Mouse (Mus musculus) kidney, embryonic 14.5 days (tissue): ENCODE data around the gene Arhgap23. TPM values are rescaled to one million over a fixed set of nuclear protein-coding genes. Genes with fewer than 3 reads are reported as not detected.

ENCODE experiments used
- ATAC-seq: fragments of 200-750 bp; cut with Nextera tagmentation; 2 replicates; pipeline ENCODE4 v1.8.0; 2017; ENCODE audit warnings: moderate number of reproducible peaks, mild to moderate bottlenecking, moderate TSS enrichment, moderate library complexity; ENCODE audit not compliant: low FRiP score, low TSS enrichment
- H3K27ac ChIP-seq: fragments of 300-500 bp; sonication (generic); 2 replicates; pipeline ENCODE4 v1.5.1; 2014; ENCODE audit warnings: low read depth, mild to moderate bottlenecking, low read length, moderate library complexity, mixed read lengths
- H3K27me3 ChIP-seq: fragments of 300-500 bp; sonication (generic); 2 replicates; pipeline ENCODE4 v1.6.1; 2014; ENCODE audit warnings: mild to moderate bottlenecking, low read length; ENCODE audit not compliant: control insufficient read depth, insufficient read depth
- H3K36me3 ChIP-seq: fragments of 300-500 bp; sonication (generic); 2 replicates; pipeline ENCODE4 v1.6.1; 2014; ENCODE audit warnings: low read length, mixed read lengths; ENCODE audit not compliant: control insufficient read depth, insufficient read depth
- H3K4me1 ChIP-seq: fragments of 300-500 bp; sonication (generic); 2 replicates; pipeline ENCODE4 v1.6.1; 2014; ENCODE audit warnings: low read length, mixed read lengths; ENCODE audit not compliant: control insufficient read depth, insufficient read depth
- H3K4me2 ChIP-seq: fragments of 300-500 bp; sonication (generic); replicated peaks from 2 replicates; pipeline ENCODE4 v1.6.1; 2014; ENCODE audit warnings: low read depth, mild to moderate bottlenecking, low read length
- H3K4me3 ChIP-seq: fragments of 300-500 bp; sonication (generic); 2 replicates; pipeline ENCODE4 v1.5.1; 2014; ENCODE audit warnings: mild to moderate bottlenecking, low read length
- H3K9ac ChIP-seq: fragments of 300-500 bp; sonication (generic); 2 replicates; pipeline ENCODE4 v1.6.1; 2014; ENCODE audit warnings: low read depth, mild to moderate bottlenecking, low read length, moderate library complexity
- H3K9me3 ChIP-seq: fragments of 300-500 bp; sonication (generic); 2 replicates; pipeline ENCODE4 v1.6.1; 2016; ENCODE audit warnings: low read length; ENCODE audit not compliant: control insufficient read depth
- WGBS: fragments of 180-500 bp; shearing (Covaris S2); extraction: QIAGEN DNeasy Blood & Tissue Kit; methylation state at CpG from one replicate; pipeline ENCODE4 v1.1.7; 2014; 5-methylcytosine and 5-hydroxymethylcytosine counted together
- polyA plus RNA-seq: library from polyadenylated mRNA; unstranded; fragments of >200 nt; fragmentation: Nextera tagmentation; extraction: Ambion mirVana; gene quantifications from 2 replicates; pipeline ENCODE4 v1.2.1, GENCODE M21; 2014

Arhgap23 gene
- polyA plus RNA-seq, 1 experiment from 2014 or later: 5.2 TPM

- Histone ChIP-seq H3K27me3 (no peaks in the 10 kb centered on the region), H3K4me1 (peaks cover 26% of the 10 kb centered on the region), H3K4me3 (no peak overlapping the region), H3K4me2 (no peak overlapping the region), H3K27ac (no peak overlapping the region), H3K9me3 (no peaks in the 10 kb centered on the region), H3K9ac (no peak overlapping the region), H3K36me3 (no peaks in the 10 kb centered on the region)
- 12% methylated on average over 3 of the region's 3 CpGs for WGBS
- no peak for ATAC-seq
Observed at GRCm38 (mm10) chr11:97412117-97412516, 3.2 kb upstream of the Arhgap23 start.

GRCm38 (mm10) chr11:97412808-97413347, 2.5 kb upstream of the Arhgap23 start:
- Histone ChIP-seq H3K9me3 (no peaks in the 10 kb centered on the region), H3K36me3 (no peaks in the 10 kb centered on the region), H3K4me3 (no peak overlapping the region), H3K27ac (peak overlapping the region; percentile 56; the same call in 1 of the 2 replicates), H3K27me3 (no peaks in the 10 kb centered on the region), H3K4me1 (peaks cover 26% of the 10 kb centered on the region), H3K4me2 (no peak overlapping the region), H3K9ac (peak overlapping the region; percentile 23; the same call in 1 of the 2 replicates)
- no peak for ATAC-seq
- WGBS: 45% methylated on average over 10 of the region's 10 CpGs

- Histone ChIP-seq H3K36me3 (no peaks in the 10 kb centered on the region), H3K4me3 (peak overlapping the region; percentile 81), H3K27ac (peak overlapping the region; percentile 80), H3K9me3 (no peaks in the 10 kb centered on the region), H3K4me2 (peak overlapping the region; percentile 89), H3K27me3 (no peaks in the 10 kb centered on the region), H3K9ac (peak overlapping the region; percentile 85), H3K4me1 (peaks cover 26% of the 10 kb centered on the region)
- WGBS: 4% methylated on average over 47 of the region's 49 CpGs
- peak; percentile 56 for ATAC-seq
Observed at GRCm38 (mm10) chr11:97415712-97416636, 641 bp downstream of the Arhgap23 start.

- no peak for ATAC-seq
- 9% methylated on average over 5 of the region's 5 CpGs for WGBS
- peaks cover 26% of the 10 kb centered on the region for H3K4me1 ChIP-seq
Observed at GRCm38 (mm10) chr11:97416637-97417035, 1.3 kb downstream of the Arhgap23 start.

GRCm38 (mm10) chr11:97418834-97419539, 3.7 kb downstream of the Arhgap23 start:
- H3K9me3 ChIP-seq: no peaks in the 10 kb centered on the region
- H3K36me3 ChIP-seq: no peaks in the 10 kb centered on the region
- H3K4me1 ChIP-seq: peaks cover 13% of the 10 kb centered on the region; the same call in 1 of the 2 replicates
- H3K4me3 ChIP-seq: no peak overlapping the region
- no peak overlapping the region for H3K27ac ChIP-seq
- no peak overlapping the region for H3K4me2 ChIP-seq
- H3K27me3 ChIP-seq: no peaks in the 10 kb centered on the region
- no peak overlapping the region for H3K9ac ChIP-seq
- no peak for ATAC-seq
- WGBS: 83% methylated on average over 14 of the region's 14 CpGs

More at GRCm38 (mm10) chr11:97416637-97417035, 1.3 kb downstream of the Arhgap23 start:
- H3K4me2 ChIP-seq: peak overlapping the region; percentile 89
- H3K36me3 ChIP-seq: no peaks in the 10 kb centered on the region
- H3K9ac ChIP-seq: no peak overlapping the region
- no peaks in the 10 kb centered on the region for H3K9me3 ChIP-seq
- H3K27me3 ChIP-seq: no peaks in the 10 kb centered on the region
- peak overlapping the region; percentile 81 for H3K4me3 ChIP-seq
- no peak overlapping the region for H3K27ac ChIP-seq

GRCm38 (mm10) chr11:97419540-97419900, 4.2 kb downstream of the Arhgap23 start:
- H3K27me3 ChIP-seq: no peaks in the 10 kb centered on the region
- no peak for ATAC-seq
- no peak overlapping the region for H3K9ac ChIP-seq
- H3K4me3 ChIP-seq: no peak overlapping the region
- 74% methylated on average over 5 of the region's 5 CpGs for WGBS
- H3K27ac ChIP-seq: no peak overlapping the region
- no peaks in the 10 kb centered on the region for H3K9me3 ChIP-seq
- no peaks in the 10 kb centered on the region for H3K36me3 ChIP-seq
- H3K4me2 ChIP-seq: no peak overlapping the region
- peaks cover 18% of the 10 kb centered on the region; the same call in 1 of the 2 replicates for H3K4me1 ChIP-seq

- Histone ChIP-seq H3K27ac (no peak overlapping the region), H3K36me3 (no peaks in the 10 kb centered on the region), H3K9me3 (no peaks in the 10 kb centered on the region), H3K4me3 (no peak overlapping the region), H3K9ac (no peak overlapping the region), H3K4me2 (no peak overlapping the region), H3K27me3 (no peaks in the 10 kb centered on the region), H3K4me1 (peaks cover 7% of the 10 kb centered on the region)
- 64% methylated on average over 4 of the region's 4 CpGs for WGBS
- no peak for ATAC-seq
Observed at GRCm38 (mm10) chr11:97422507-97422906, 7.2 kb downstream of the Arhgap23 start.

GRCm38 (mm10) chr11:97424092-97424692, 8.9 kb downstream of the Arhgap23 start:
- Histone ChIP-seq H3K4me2 (no peak overlapping the region), H3K4me3 (no peak overlapping the region), H3K27ac (no peak overlapping the region), H3K27me3 (no peaks in the 10 kb centered on the region), H3K4me1 (peaks cover 19% of the 10 kb centered on the region), H3K9ac (no peak overlapping the region), H3K36me3 (no peaks in the 10 kb centered on the region), H3K9me3 (no peaks in the 10 kb centered on the region)
- ATAC-seq: no peak
- 58% methylated on average over 5 of the region's 5 CpGs for WGBS
